Mouse (Mus musculus): ENCODE results near the gene Ssh1.

The Ssh1 gene

DNA sequence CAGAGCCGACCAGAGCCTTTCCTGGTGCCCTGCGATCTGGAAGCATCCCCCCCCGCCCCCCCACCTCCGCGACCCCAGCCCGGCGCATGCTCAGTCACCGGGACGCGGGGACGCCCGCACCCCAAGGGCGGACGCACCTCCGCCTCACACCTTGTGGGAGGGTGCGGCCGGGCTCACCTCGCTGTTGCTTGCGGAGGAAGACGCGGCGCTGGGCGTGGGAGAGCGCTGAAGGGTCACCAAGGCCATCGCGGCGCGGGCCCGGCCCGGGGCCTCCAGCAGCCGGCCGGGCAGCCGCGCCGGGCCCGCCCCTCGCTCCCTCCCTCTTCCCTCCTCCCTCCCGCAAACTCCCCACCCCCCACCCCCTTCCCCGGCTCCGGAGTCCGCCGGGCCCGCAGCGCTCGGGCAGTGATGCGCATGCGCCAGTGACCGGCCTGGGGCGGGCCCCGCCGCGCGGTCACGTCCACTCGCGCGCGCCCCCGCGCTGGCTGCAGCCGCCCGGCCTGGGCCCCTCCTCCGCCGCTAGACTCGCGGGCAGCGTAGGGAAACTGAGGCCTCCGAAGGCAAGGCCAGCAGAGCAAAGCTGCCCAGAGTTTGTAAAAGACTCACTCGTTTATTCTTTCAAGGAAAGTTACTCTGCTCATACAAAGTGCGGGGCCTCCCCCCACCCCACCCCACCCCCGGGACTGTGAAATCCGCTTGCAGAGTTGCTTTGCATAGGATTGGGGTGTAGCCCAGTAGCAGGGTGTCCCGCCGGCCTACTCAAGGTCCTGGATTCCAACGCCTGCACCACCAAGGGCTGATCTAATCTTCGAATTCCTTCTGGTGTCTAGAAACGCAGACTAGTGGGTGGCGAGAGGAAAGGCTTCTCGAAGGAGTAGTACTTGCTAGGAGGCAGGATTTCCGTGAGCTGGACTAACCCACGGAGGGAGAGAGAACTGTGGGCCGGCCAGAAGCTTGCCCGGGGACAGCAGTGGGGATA is at the start of gene Ssh1:
Ssh1 (minus strand) TSS at position 408 of the 979 bp plus-strand sequence.
- in situ Hi-C loops (cut with MboI, MseI): no loop called here

- in situ Hi-C loops (cut with MboI, MseI): no loop called here
Observed at GRCm38 (mm10) chr5:114041327-114041930, 47.7 kb upstream of the Ssh1 start.

GRCm38 (mm10) chr5:114040911-114041310 is 47.2 kb upstream of the Ssh1 start:
- in situ Hi-C loops (cut with MboI, MseI): no loop called here

GRCm38 (mm10) chr5:114040508-114040907 is 46.8 kb upstream of the Ssh1 start:
- in situ Hi-C loops (cut with MboI, MseI): no loop called here

DNA sequence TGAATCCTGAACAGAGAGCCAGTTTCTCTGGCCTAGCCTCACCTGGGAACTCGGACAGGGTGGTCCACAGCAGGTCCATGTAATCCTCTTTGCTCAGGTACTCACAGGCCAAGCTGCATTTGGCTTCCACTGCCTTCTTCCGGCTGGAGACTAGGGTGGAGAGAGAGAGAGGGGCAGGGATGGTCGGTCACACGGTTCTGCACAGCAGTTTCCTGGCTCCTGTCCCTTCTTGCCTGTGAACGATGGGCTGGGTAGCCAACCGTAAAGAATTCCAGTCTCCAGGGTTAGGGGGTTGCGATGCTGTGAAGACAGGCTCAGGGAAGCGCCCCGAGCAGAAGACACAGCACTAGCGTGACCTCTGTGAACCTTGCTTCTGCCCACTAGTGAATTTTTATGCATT is 41.4 kb upstream of the Ssh1 start:
- in situ Hi-C loops (cut with MboI, MseI): no loop called here

- in situ Hi-C loops (cut with MboI, MseI): no loop called here
Observed at GRCm38 (mm10) chr5:114034393-114034792, 40.7 kb upstream of the Ssh1 start.

GRCm38 (mm10) chr5:114032161-114032763 is 38.6 kb upstream of the Ssh1 start:
- in situ Hi-C loops (cut with MboI, MseI): no loop called here

DNA sequence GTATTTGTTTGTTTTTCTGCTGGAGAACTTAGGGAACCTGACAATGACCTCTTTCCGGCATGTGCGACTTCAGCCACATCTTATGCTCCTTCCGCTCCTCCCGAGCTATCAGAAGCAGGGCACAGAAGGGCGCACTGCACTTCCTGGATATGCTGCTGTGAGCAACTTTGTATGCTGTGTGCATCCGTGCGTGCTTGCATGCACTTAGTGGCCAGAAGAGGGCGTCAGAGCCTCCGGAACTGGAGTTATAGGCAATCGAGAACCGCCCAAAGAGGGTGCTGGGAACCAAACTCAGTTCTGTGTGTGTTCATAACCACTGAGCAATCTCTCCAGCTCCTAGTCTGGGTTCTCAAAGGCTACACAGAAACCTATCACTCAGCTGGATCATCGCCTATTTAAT is 37.0 kb upstream of the Ssh1 start:
- in situ Hi-C loops (cut with MboI, MseI): no loop called here

- in situ Hi-C loops (cut with MboI, MseI): no loop called here
Observed at GRCm38 (mm10) chr5:114028111-114028510, 34.4 kb upstream of the Ssh1 start.

DNA sequence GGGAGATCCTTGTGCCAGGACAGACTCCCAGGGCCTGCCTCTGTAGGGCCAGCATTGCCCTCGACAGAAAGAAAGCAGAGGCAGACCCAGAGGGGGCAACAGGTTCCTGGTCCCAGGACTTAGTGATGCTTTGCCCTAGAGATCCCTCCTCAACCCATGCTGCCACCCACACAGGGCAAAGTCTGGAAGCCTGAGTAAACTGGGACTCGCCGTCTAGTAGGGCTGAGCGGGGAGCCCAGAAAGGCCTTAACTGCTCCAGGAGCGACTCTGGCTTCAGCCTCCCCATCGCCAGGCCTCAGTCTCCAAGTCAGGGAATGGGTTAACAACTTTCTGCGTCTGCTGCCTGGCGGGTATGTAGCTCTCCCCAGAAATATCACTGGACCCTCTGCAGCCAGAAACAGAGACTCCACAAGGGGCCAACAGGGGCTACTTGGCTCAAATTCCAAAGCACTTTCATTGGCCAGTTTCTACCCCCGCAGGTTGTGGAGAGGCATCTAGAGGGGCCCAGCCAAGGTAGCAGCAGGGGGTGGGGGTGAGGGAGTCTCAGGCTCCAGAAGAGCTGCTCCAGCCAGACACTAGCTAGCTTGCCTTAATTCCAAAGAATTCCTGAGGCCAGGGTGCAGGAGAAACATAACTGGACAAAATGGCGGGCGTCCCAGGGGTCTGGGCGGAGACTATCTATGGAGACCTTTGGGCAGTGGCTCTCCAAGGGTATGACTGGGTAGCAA is 33.7 kb upstream of the Ssh1 start:
- in situ Hi-C loops (cut with MboI, MseI): no loop called here

DNA sequence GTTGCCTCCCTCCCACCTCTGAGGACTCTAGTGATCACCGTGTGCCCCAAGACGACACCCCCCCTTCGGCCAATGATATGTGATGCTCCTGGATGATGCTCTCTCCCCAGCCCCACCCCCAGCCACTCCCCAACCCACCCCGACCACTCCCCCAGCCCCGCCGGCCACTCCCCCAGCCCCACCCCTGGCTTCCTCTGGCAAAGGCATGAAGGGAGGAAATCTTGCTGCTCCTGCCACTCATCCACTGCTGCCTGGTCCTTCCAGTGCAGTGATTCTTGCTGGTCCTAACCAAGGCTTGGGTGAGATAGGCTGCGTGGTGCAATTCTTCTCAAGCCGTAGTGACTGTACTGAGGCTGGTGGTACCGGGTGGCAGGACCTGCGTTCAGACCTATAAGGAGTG is 31.2 kb upstream of the Ssh1 start:
- in situ Hi-C loops (cut with MboI, MseI): no loop called here

- in situ Hi-C loops (cut with MboI, MseI): no loop called here
Observed at GRCm38 (mm10) chr5:114024390-114024789, 30.7 kb upstream of the Ssh1 start.

GRCm38 (mm10) chr5:114015121-114015520 is 21.4 kb upstream of the Ssh1 start:
- in situ Hi-C loops (cut with MboI, MseI): loop anchor here (10.0 kb wide), 1 partner anchor 1650 kb away; no protein-coding TSS in a partner anchor

DNA sequence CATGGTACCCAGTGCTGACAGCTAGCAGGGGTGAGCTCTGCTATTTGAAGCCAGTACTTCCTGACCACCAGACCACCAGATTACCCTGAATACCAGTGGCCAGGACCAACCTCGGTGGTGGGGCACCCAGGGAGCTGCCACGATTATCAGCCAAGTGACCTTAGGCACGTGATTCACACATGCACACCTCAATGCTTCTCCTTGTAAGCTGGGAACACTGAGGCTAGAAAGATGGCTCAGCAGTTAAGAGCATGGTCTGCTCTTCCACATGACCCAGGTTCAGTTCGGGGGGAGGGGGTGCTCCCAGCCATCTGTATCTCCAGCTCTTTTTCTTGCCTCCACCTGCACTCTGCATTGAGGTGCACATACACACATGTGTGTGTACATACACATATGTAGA is 15.4 kb upstream of the Ssh1 start:
- in situ Hi-C loops (cut with MboI, MseI): no loop called here

- in situ Hi-C loops (cut with MboI, MseI): no loop called here
Observed at GRCm38 (mm10) chr5:114007753-114008453, 14.2 kb upstream of the Ssh1 start.

GRCm38 (mm10) chr5:114006974-114007373 is 13.3 kb upstream of the Ssh1 start:
- in situ Hi-C loops (cut with MboI, MseI): no loop called here

GRCm38 (mm10) chr5:114005100-114005499 is 11.4 kb upstream of the Ssh1 start:
- in situ Hi-C loops (cut with MboI, MseI): no loop called here

DNA sequence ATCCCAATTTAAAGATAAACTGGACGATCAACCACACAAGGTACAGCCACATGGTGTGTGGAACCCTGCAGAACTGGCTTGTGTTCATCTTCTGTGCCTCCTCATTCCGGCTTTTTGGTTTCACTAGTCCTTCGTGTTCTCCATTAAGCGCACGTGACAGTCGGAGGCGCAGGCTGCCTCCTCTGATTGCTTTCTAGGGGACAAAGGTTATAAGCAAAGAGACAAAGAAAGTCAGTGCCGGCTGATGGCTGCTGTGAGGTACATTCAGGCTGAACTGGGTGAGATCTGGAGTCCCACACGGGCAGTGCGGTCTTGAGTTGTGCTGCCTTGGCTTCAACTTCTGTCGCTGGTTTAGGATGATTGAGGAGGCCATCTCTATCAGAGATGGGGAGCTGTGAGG is 10.9 kb upstream of the Ssh1 start:
- in situ Hi-C loops (cut with MboI, MseI): no loop called here

DNA sequence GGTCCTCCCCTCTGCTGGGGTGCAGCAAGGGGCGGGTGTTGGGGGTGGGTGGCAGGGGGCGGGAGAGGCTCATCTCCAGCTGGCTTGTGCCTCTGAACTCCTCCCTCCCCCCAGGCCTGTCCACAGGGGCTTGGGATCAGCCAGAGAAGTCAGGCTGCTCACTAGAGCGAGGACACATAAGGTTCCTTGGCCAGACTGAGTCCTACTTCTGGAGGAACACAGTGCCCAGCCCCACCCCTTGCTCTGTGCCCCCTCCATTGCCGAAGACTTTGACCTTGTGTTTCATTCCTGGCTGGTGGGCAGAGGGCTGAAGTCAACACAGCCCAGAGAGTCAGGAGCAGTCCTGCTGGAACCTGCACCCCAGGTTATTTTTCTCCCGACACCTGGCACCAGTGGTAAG is 9.8 kb upstream of the Ssh1 start, which contains the start of gene Dao:
Dao (plus strand) TSS at position 162 of the 400 bp plus-strand sequence.
- in situ Hi-C loops (cut with MboI, MseI): no loop called here

- in situ Hi-C loops (cut with MboI, MseI): no loop called here
Observed at GRCm38 (mm10) chr5:113999382-113999781, 5.7 kb upstream of the Ssh1 start.

- in situ Hi-C loops (cut with MboI, MseI): no loop called here
Observed at GRCm38 (mm10) chr5:113996458-113996857, 2.8 kb upstream of the Ssh1 start.
